Comparison of ENCODE assay signal across 17 mouse cellular contexts in genomic region chr3:55213785-55214184, GRCm38 (mm10). TPM values are rescaled to one million over a fixed set of nuclear protein-coding genes. Genes with fewer than 3 reads are reported as not detected.
DNase-seq lines count a peak whose midpoint lies in the region; ATAC-seq and TF ChIP-seq lines count a peak whose summit lies in the region.
"Had no signal": no experiment of that assay in that cellular context is flagged by ENCODE, and none has a peak within 500 bp of the region (broad histone marks: within the 10 kb centered on the region; RNA-seq: fewer than 3 reads in every experiment).

No protein-coding gene starts in this region.

- H3K27ac ChIP-seq in forebrain, embryonic 15.5 days (replicated peaks) = peak overlapping the region; percentile 48
- H3K27ac ChIP-seq in forebrain, postnatal 0 days (ENCODE audit: low read depth, low read length) = no peak overlapping the region
- no peak overlapping the region for H3K27ac ChIP-seq in kidney, embryonic 14.5 days (ENCODE audit: low read depth, low read length)

- WGBS in forebrain, embryonic 15.5 days = 43% methylated on average over 4 of the region's 4 CpGs
- 40% methylated on average over 4 of the region's 4 CpGs for WGBS in forebrain, postnatal 0 days
- 27% methylated on average over 4 of the region's 4 CpGs for WGBS in kidney, embryonic 14.5 days

- peak; percentile 13; the same call in 1 of the 2 replicates for ATAC-seq in forebrain, embryonic 15.5 days (replicated peaks)
- no peak for ATAC-seq in forebrain, postnatal 0 days
- ATAC-seq in kidney, embryonic 14.5 days (ENCODE audit: low FRiP score, low TSS enrichment) = 0 out of 2 replicates have a peak, but pooled peaks have one; percentile 12
- ATAC-seq: liver, postnatal 0 days had no signal

- H3K4me2 ChIP-seq in forebrain, embryonic 15.5 days (replicated peaks) = no peak overlapping the region
- no peak overlapping the region for H3K4me2 ChIP-seq in forebrain, postnatal 0 days (ENCODE audit: low read depth)
- no peak overlapping the region for H3K4me2 ChIP-seq in kidney, embryonic 14.5 days (replicated peaks; ENCODE audit: low read depth, low read length)

- no peak overlapping the region for H3K9ac ChIP-seq in forebrain, embryonic 15.5 days (replicated peaks)
- no peak overlapping the region for H3K9ac ChIP-seq in forebrain, postnatal 0 days
- H3K9ac ChIP-seq in kidney, embryonic 14.5 days (ENCODE audit: low read depth, low read length) = no peak overlapping the region
- H3K9ac ChIP-seq: liver, postnatal 0 days had no signal

- H3K9me3 ChIP-seq in forebrain, embryonic 15.5 days = no peaks in the 10 kb centered on the region
- no peaks in the 10 kb centered on the region for H3K9me3 ChIP-seq in forebrain, postnatal 0 days (ENCODE audit: low read length)
- H3K9me3 ChIP-seq in kidney, embryonic 14.5 days (ENCODE audit: control insufficient read depth, low read length) = no peaks in the 10 kb centered on the region

- H3K4me3 ChIP-seq in forebrain, embryonic 15.5 days = no peak overlapping the region
- H3K4me3 ChIP-seq in forebrain, postnatal 0 days (ENCODE audit: low read depth, low read length) = no peak overlapping the region
- H3K4me3 ChIP-seq in kidney, embryonic 14.5 days (ENCODE audit: low read length) = no peak overlapping the region

- TF ChIP-seq CTCF in forebrain, postnatal 0 days (IDR thresholded peaks at IDR 0.05; ENCODE audit: low read depth) = no peak

- H3K4me1 ChIP-seq in forebrain, embryonic 15.5 days = peaks cover 15% of the 10 kb centered on the region
- H3K4me1 ChIP-seq in forebrain, postnatal 0 days (ENCODE audit: insufficient read depth) = no peaks in the 10 kb centered on the region
- peaks cover 6% of the 10 kb centered on the region; the same call in 1 of the 2 replicates for H3K4me1 ChIP-seq in kidney, embryonic 14.5 days (ENCODE audit: control insufficient read depth, insufficient read depth, low read length)

- H3K27me3 ChIP-seq in forebrain, embryonic 15.5 days = no peaks in the 10 kb centered on the region
- H3K27me3 ChIP-seq in forebrain, postnatal 0 days (ENCODE audit: insufficient read depth, low read length) = no peaks in the 10 kb centered on the region
- H3K27me3 ChIP-seq in kidney, embryonic 14.5 days (ENCODE audit: control insufficient read depth, insufficient read depth, low read length) = no peaks in the 10 kb centered on the region

- H3K36me3 ChIP-seq in forebrain, embryonic 15.5 days = no peaks in the 10 kb centered on the region
- H3K36me3 ChIP-seq in forebrain, postnatal 0 days (ENCODE audit: insufficient read depth) = no peaks in the 10 kb centered on the region
- no peaks in the 10 kb centered on the region for H3K36me3 ChIP-seq in kidney, embryonic 14.5 days (ENCODE audit: control insufficient read depth, insufficient read depth, low read length)

- no peak for DNase-seq in forebrain, postnatal 0 days
- DNase-seq in kidney, adult 9 months = no peak
- DNase-seq in NIH3T3 (ENCODE audit: low read depth) = peak; percentile 78
- peak; percentile 79 for DNase-seq in fibroblast of lung, adult 2 months (ENCODE audit: low read depth)
- DNase-seq in ovary, postnatal 10 days (ENCODE audit: low spot score) = no peak
- DNase-seq in cerebellum, postnatal 25 days = no peak
- DNase-seq: cerebellum, adult 8-10 months; heart, postnatal 36 days; kidney, adult 2 months; liver, postnatal 0 days; thymus, postnatal 25 days had no signal

RNA-seq across cellular contexts. Expression of gene Dclk1, which starts 28.4 kb away (rescaled TPM):
- 253 TPM in 2 replicates for polyA plus RNA-seq in forebrain, embryonic 15.5 days (2015; fragmentation: Nextera tagmentation; extraction: Ambion mirVana)
- 311 and 347 TPM in 2 replicates for total RNA-seq in forebrain, postnatal 0 days (2014; rRNA removed)
- 143 and 219 TPM in 2 replicates for polyA plus RNA-seq in forebrain, postnatal 0 days (2015; fragmentation: Nextera tagmentation; extraction: Ambion mirVana)
- 18.1 and 24.5 TPM in 2 replicates for polyA plus RNA-seq in kidney, embryonic 14.5 days (2014; fragmentation: Nextera tagmentation; extraction: Ambion mirVana)
- total RNA-seq: megakaryocyte progenitor cell, adult 5-6 weeks had no signal

RNA-seq across cellular contexts. Expression of gene Sohlh2, which starts 32.0 kb away (rescaled TPM):
- not detected in 2 replicates for polyA plus RNA-seq in forebrain, embryonic 15.5 days (2015; fragmentation: Nextera tagmentation; extraction: Ambion mirVana)
- not detected in 2 replicates for total RNA-seq in forebrain, postnatal 0 days (2014; rRNA removed)
- not detected in 2 replicates for polyA plus RNA-seq in forebrain, postnatal 0 days (2015; fragmentation: Nextera tagmentation; extraction: Ambion mirVana)
- polyA plus RNA-seq in kidney, embryonic 14.5 days (2014; fragmentation: Nextera tagmentation; extraction: Ambion mirVana) = not detected in 2 replicates
- total RNA-seq: gastrocnemius, adult 18-20 months; heart, postnatal 36 days; left cerebral cortex, postnatal 36 days; megakaryocyte progenitor cell, adult 5-6 weeks had no signal
- polyA plus RNA-seq: kidney, adult 2 months; liver, postnatal 0 days; stomach, embryonic 16.5 days had no signal

Comparison
In these comparisons a context has a peak if more than half of its experiments do, and no peak if none do; other contexts are left out.
1. DNase-seq: peak in NIH3T3 (single experiment) and fibroblast of lung, adult 2 months (single experiment); none in forebrain, postnatal 0 days (single experiment), kidney, adult 9 months (single experiment), ovary, postnatal 10 days (single experiment) and cerebellum, postnatal 25 days (0 of 2).